24 mouse cellular contexts compared by ENCODE assay signal in genomic region chr12:78739633-78740032, GRCm38 (mm10). TPM values are rescaled to one million over a fixed set of nuclear protein-coding genes. Genes with fewer than 3 reads are reported as not detected.
DNase-seq lines count a peak whose midpoint lies in the region; ATAC-seq and TF ChIP-seq lines count a peak whose summit lies in the region.
"Had no signal": no experiment of that assay in that cellular context is flagged by ENCODE, and none has a peak within 500 bp of the region (broad histone marks: within the 10 kb centered on the region; RNA-seq: fewer than 3 reads in every experiment).

No protein-coding gene starts in this region.

- TF ChIP-seq EP300 in stomach, postnatal 0 days (optimal IDR thresholded peaks at IDR 0.05): no peak

- DNase-seq in lung, embryonic 14.5 days: peak; percentile 34
- DNase-seq in lung, postnatal 36 days: no peak
- DNase-seq in stomach, postnatal 0 days (ENCODE audit: low spot score): no peak
- no peak for DNase-seq in retina, postnatal 1 day
- DNase-seq: adrenal gland, adult 2 months; adrenal gland, postnatal 10 days; adrenal gland, postnatal 25 days; cerebellum, adult 11 months; cerebellum, adult 18-20 months; cerebellum, adult 8-10 months; cerebellum, adult 9-11 months; cerebellum, postnatal 14 days; cerebellum, postnatal 36 days; embryo, embryonic 11 days had no signal

- TF ChIP-seq CTCF in lung, embryonic 14.5 days (IDR thresholded peaks at IDR 0.05; ENCODE audit: low read depth): no peak
- TF ChIP-seq CTCF in stomach, postnatal 0 days (IDR thresholded peaks at IDR 0.05; ENCODE audit: low read depth): no peak

- WGBS in lung, embryonic 14.5 days: 26% methylated on average over 2 of the region's 2 CpGs
- 22% methylated on average over 2 of the region's 2 CpGs for WGBS in stomach, embryonic 16.5 days
- WGBS in stomach, postnatal 0 days: 39% methylated on average over 2 of the region's 2 CpGs

- H3K9ac ChIP-seq in lung, embryonic 14.5 days: no peak overlapping the region
- no peak overlapping the region for H3K9ac ChIP-seq in stomach, embryonic 16.5 days (ENCODE audit: low read length)
- no peak overlapping the region for H3K9ac ChIP-seq in stomach, postnatal 0 days (ENCODE audit: low read length)
- H3K9ac ChIP-seq: embryonic facial prominence, embryonic 13.5 days; embryonic facial prominence, embryonic 15.5 days; forebrain, embryonic 12.5 days had no signal

- no peak overlapping the region for H3K4me3 ChIP-seq in lung, embryonic 14.5 days (ENCODE audit: low read depth, low read length)
- no peak overlapping the region for H3K4me3 ChIP-seq in stomach, embryonic 16.5 days (replicated peaks; ENCODE audit: low read length)
- H3K4me3 ChIP-seq in stomach, postnatal 0 days (ENCODE audit: low read depth, low read length): no peak overlapping the region
- H3K4me3 ChIP-seq: embryonic facial prominence, embryonic 13.5 days; embryonic facial prominence, embryonic 15.5 days; erythroblast, embryonic 14.5 days; forebrain, embryonic 10.5 days; forebrain, embryonic 12.5 days had no signal

- H3K4me2 ChIP-seq in lung, embryonic 14.5 days: no peak overlapping the region
- no peak overlapping the region for H3K4me2 ChIP-seq in stomach, embryonic 16.5 days (ENCODE audit: low read depth, low read length)
- no peak overlapping the region for H3K4me2 ChIP-seq in stomach, postnatal 0 days (replicated peaks; ENCODE audit: low read depth)
- H3K4me2 ChIP-seq: embryonic facial prominence, embryonic 13.5 days; embryonic facial prominence, embryonic 15.5 days; forebrain, embryonic 12.5 days had no signal

- H3K27ac ChIP-seq in lung, embryonic 14.5 days (ENCODE audit: low read depth): no peak overlapping the region
- H3K27ac ChIP-seq in stomach, embryonic 16.5 days (ENCODE audit: low read length): no peak overlapping the region
- H3K27ac ChIP-seq in stomach, postnatal 0 days (replicated peaks): no peak overlapping the region
- H3K27ac ChIP-seq: embryonic facial prominence, embryonic 13.5 days; embryonic facial prominence, embryonic 15.5 days; forebrain, embryonic 10.5 days; forebrain, embryonic 12.5 days had no signal

- H3K4me1 ChIP-seq in lung, embryonic 14.5 days (ENCODE audit: insufficient read depth): no peaks in the 10 kb centered on the region; the same call in 1 of the 2 replicates
- H3K4me1 ChIP-seq in stomach, embryonic 16.5 days (ENCODE audit: control insufficient read depth, insufficient read depth, low read length): peaks cover 4% of the 10 kb centered on the region; the same call in 1 of the 2 replicates
- no peaks in the 10 kb centered on the region for H3K4me1 ChIP-seq in stomach, postnatal 0 days (replicated peaks; ENCODE audit: control insufficient read depth, insufficient read depth)
- H3K4me1 ChIP-seq: embryonic facial prominence, embryonic 15.5 days; forebrain, embryonic 10.5 days; forebrain, embryonic 12.5 days had no signal

- H3K36me3 ChIP-seq in lung, embryonic 14.5 days (ENCODE audit: insufficient read depth): no peaks in the 10 kb centered on the region
- no peaks in the 10 kb centered on the region for H3K36me3 ChIP-seq in stomach, embryonic 16.5 days (ENCODE audit: control insufficient read depth, insufficient read depth, low read length)
- no peaks in the 10 kb centered on the region for H3K36me3 ChIP-seq in stomach, postnatal 0 days (ENCODE audit: control insufficient read depth, insufficient read depth, low read length)
- H3K36me3 ChIP-seq: embryonic facial prominence, embryonic 13.5 days; embryonic facial prominence, embryonic 15.5 days; forebrain, embryonic 10.5 days; forebrain, embryonic 12.5 days had no signal

- no peaks in the 10 kb centered on the region for H3K9me3 ChIP-seq in lung, embryonic 14.5 days (ENCODE audit: low read depth, low read length)
- no peaks in the 10 kb centered on the region for H3K9me3 ChIP-seq in stomach, embryonic 16.5 days (replicated peaks; ENCODE audit: control insufficient read depth, low read length)
- H3K9me3 ChIP-seq in stomach, postnatal 0 days (ENCODE audit: control insufficient read depth, low read length): no peaks in the 10 kb centered on the region
- H3K9me3 ChIP-seq: embryonic facial prominence, embryonic 13.5 days; embryonic facial prominence, embryonic 15.5 days; forebrain, embryonic 10.5 days; forebrain, embryonic 12.5 days had no signal

- ATAC-seq in lung, embryonic 14.5 days (ENCODE audit: insufficient read depth): peak; percentile 74; the same call in 1 of the 2 replicates
- peak; percentile 47; the same call in 1 of the 2 replicates for ATAC-seq in stomach, embryonic 16.5 days (ENCODE audit: insufficient read depth, low FRiP score)
- no peak for ATAC-seq in stomach, postnatal 0 days (ENCODE audit: low FRiP score, low TSS enrichment)
- ATAC-seq: forebrain, embryonic 14.5 days; forebrain, embryonic 16.5 days had no signal

- no peaks in the 10 kb centered on the region for H3K27me3 ChIP-seq in lung, embryonic 14.5 days (ENCODE audit: insufficient read depth, low read length)
- no peaks in the 10 kb centered on the region for H3K27me3 ChIP-seq in stomach, embryonic 16.5 days (ENCODE audit: control insufficient read depth, insufficient read depth, low read length)
- H3K27me3 ChIP-seq in stomach, postnatal 0 days (ENCODE audit: control insufficient read depth, insufficient read depth, low read length): no peaks in the 10 kb centered on the region
- H3K27me3 ChIP-seq: embryonic facial prominence, embryonic 13.5 days; embryonic facial prominence, embryonic 15.5 days; forebrain, embryonic 12.5 days had no signal

RNA-seq across cellular contexts. Expression of gene Mpp5, which starts 9.1 kb away (rescaled TPM):
- polyA plus RNA-seq in lung, embryonic 14.5 days (2014; fragmentation: Nextera tagmentation; extraction: Ambion mirVana): 18.7 and 20.3 TPM in 2 replicates
- polyA plus RNA-seq in stomach, embryonic 16.5 days (2015; fragmentation: Nextera tagmentation; extraction: Ambion mirVana): 18.3 and 19.7 TPM in 2 replicates
- 10.0 and 12.9 TPM in 2 replicates for polyA plus RNA-seq in stomach, postnatal 0 days (2015; fragmentation: Nextera tagmentation; extraction: Ambion mirVana)

RNA-seq across cellular contexts. Expression of gene Fam71d, which starts 48.3 kb away (rescaled TPM):
- polyA plus RNA-seq in lung, embryonic 14.5 days (2014; fragmentation: Nextera tagmentation; extraction: Ambion mirVana): not detected in 2 replicates
- not detected in 2 replicates for polyA plus RNA-seq in stomach, embryonic 16.5 days (2015; fragmentation: Nextera tagmentation; extraction: Ambion mirVana)
- not detected in 2 replicates for polyA plus RNA-seq in stomach, postnatal 0 days (2015; fragmentation: Nextera tagmentation; extraction: Ambion mirVana)
- polyA plus RNA-seq: adrenal gland, adult 2 months; C2C12; embryonic facial prominence, embryonic 11.5 days; embryonic facial prominence, embryonic 13.5 days; embryonic facial prominence, embryonic 15.5 days; erythroblast, embryonic 14.5 days; forebrain, embryonic 10.5 days had no signal
